Mouse (Mus musculus) heart, postnatal 0 days (tissue): ENCODE measurements at regions not wholly inside any gene's neighbourhood (a gene's known extent, or its start where the extent isn't known, plus 50 kb on each side); places are given as distances from the start of the nearest gene placed in this dataset.

Experiments used
- ATAC-seq: fragments of 200-750 bp; cut with Nextera tagmentation; 2 replicates; pipeline ENCODE4 v1.8.0; 2017; ENCODE audit warnings: low read depth, moderate number of reproducible peaks, moderate library complexity; ENCODE audit not compliant: insufficient read depth
- DNase-seq: peaks from one replicate; pipeline ENCODE4 v3.0.0-alpha.2; 2016; ENCODE audit warnings: low spot score
- H3K27ac ChIP-seq: fragments of 300-500 bp; sonication (generic); 2 replicates; pipeline ENCODE4 v1.5.1; 2014; ENCODE audit warnings: low read depth, mild to moderate bottlenecking
- H3K27me3 ChIP-seq: fragments of 300-500 bp; sonication (generic); 2 replicates; pipeline ENCODE4 v1.6.1; 2014; ENCODE audit warnings: low read length, mixed read lengths; ENCODE audit not compliant: control insufficient read depth, insufficient read depth
- H3K36me3 ChIP-seq: fragments of 300-500 bp; sonication (generic); replicated peaks from 2 replicates; pipeline ENCODE4 v1.6.1; 2014; ENCODE audit warnings: low read length, mixed read lengths; ENCODE audit not compliant: control insufficient read depth, insufficient read depth
- H3K4me1 ChIP-seq: fragments of 300-500 bp; sonication (generic); 2 replicates; pipeline ENCODE4 v1.6.1; 2014; ENCODE audit warnings: antibody characterized with exemption; ENCODE audit not compliant: control insufficient read depth, insufficient read depth
- H3K4me2 ChIP-seq: fragments of 300-500 bp; sonication (generic); 2 replicates; pipeline ENCODE4 v1.6.1; 2014; ENCODE audit warnings: low read depth, mild to moderate bottlenecking, low read length, moderate library complexity
- H3K4me3 ChIP-seq: fragments of 300-500 bp; sonication (generic); 2 replicates; pipeline ENCODE4 v1.5.1; 2014; ENCODE audit warnings: low read depth, low read length
- H3K9ac ChIP-seq: fragments of 300-500 bp; sonication (generic); replicated peaks from 2 replicates; pipeline ENCODE4 v1.6.1; 2014; ENCODE audit warnings: low read depth, low read length, mixed read lengths
- H3K9me3 ChIP-seq: fragments of 300-500 bp; sonication (generic); replicated peaks from 2 replicates; pipeline ENCODE4 v1.6.1; 2016; ENCODE audit warnings: low read length; ENCODE audit not compliant: control insufficient read depth
- CTCF ChIP-seq: IDR thresholded peaks from 2 replicates; pipeline ENCODE4 v1.5.1; 2016; ENCODE audit warnings: antibody characterized with exemption, control low read depth, low read depth
- EP300 ChIP-seq: IDR thresholded peaks from 2 replicates; pipeline ENCODE4 v1.6.1; 2016; ENCODE audit warnings: antibody characterized with exemption, low read depth
- WGBS: fragments of 180-500 bp; shearing (Covaris S2); extraction: QIAGEN DNeasy Blood & Tissue Kit; methylation state at CpG from one replicate; pipeline ENCODE4 v1.1.7; 2014; 5-methylcytosine and 5-hydroxymethylcytosine counted together

GRCm38 (mm10) chr14:68182606-68183005 lies 1111.5 kb downstream of the Synb start:
- H3K4me2 ChIP-seq, result no peak overlapping the region

GRCm38 (mm10) chr14:68181168-68181567 lies 1112.9 kb downstream of the Synb start:
- TF ChIP-seq CTCF, result no peak
- no peak for TF ChIP-seq EP300
- no peak for ATAC-seq
- H3K4me1 ChIP-seq, result no peaks in the 10 kb centered on the region
- H3K4me2 ChIP-seq, result no peak overlapping the region
- no peak overlapping the region for H3K9ac ChIP-seq
- no peak overlapping the region for H3K27ac ChIP-seq
- 68% methylated on average over 6 of the region's 6 CpGs for WGBS
- no peak overlapping the region for H3K4me3 ChIP-seq
- H3K36me3 ChIP-seq, result no peaks in the 10 kb centered on the region
- no peaks in the 10 kb centered on the region for H3K9me3 ChIP-seq
- no peak for DNase-seq
- H3K27me3 ChIP-seq, result no peaks in the 10 kb centered on the region

More at GRCm38 (mm10) chr14:68182606-68183005, 1111.5 kb downstream of the Synb start:
- 38% methylated on average over 9 of the region's 9 CpGs for WGBS
- no peak for DNase-seq
- Histone ChIP-seq H3K36me3 (no peaks in the 10 kb centered on the region), H3K9me3 (no peaks in the 10 kb centered on the region), H3K4me1 (no peaks in the 10 kb centered on the region), H3K4me3 (no peak overlapping the region), H3K27me3 (no peaks in the 10 kb centered on the region), H3K27ac (no peak overlapping the region), H3K9ac (no peak overlapping the region)
- no peak for TF ChIP-seq CTCF
- no peak for TF ChIP-seq EP300
- ATAC-seq, result no peak
